Mouse (Mus musculus): Measurements from ENCODE around the gene Gon7. TPM values are rescaled to one million over a fixed set of nuclear protein-coding genes. Genes with fewer than 3 reads are reported as not detected.
A peak's percentile ranks its signal among the peaks of the same experiment; 100 is the strongest.

The Gon7 gene
- polyA plus RNA-seq, 1 experiment from 2014 or later: 16.2 TPM

DNA sequence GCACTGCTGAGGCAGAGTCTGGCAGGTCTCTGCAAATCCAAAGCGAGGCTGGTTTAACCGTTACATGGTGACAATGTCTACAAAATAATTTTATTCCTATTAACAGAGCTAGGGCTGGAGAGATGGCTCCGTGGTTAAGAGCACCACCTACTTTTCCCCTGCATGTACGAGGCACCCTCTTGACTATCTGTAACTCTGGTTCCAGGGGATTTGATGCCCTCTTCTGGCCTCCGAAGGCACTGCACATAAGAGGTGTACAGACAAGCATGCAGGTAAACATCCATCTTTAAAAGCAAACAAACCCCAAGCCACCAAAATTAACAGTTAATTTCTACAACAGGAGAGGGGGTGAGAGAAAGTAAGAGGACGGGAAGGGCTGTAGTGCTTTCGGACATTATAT lies 1.3 kb downstream of the Gon7 start:
- Histone ChIP-seq H3K9ac (ENCODE audit: low read depth, low read length) (no peak overlapping the region), H3K36me3 (ENCODE audit: control insufficient read depth, insufficient read depth, low read length) (0 out of 2 replicates have a peak, but pooled peaks cover 12% of the 10 kb centered on the region), H3K27me3 (replicated peaks; ENCODE audit: control insufficient read depth, insufficient read depth, low read length) (no peaks in the 10 kb centered on the region), H3K4me1 (ENCODE audit: control insufficient read depth, insufficient read depth, low read length) (peaks cover 13% of the 10 kb centered on the region), H3K4me2 (ENCODE audit: low read depth, low read length) (peak overlapping the region; percentile 74), H3K9me3 (ENCODE audit: control insufficient read depth, low read length) (no peaks in the 10 kb centered on the region), H3K27ac (replicated peaks; ENCODE audit: low read depth, low read length) (no peak overlapping the region), H3K4me3 (ENCODE audit: low read depth, low read length) (peak overlapping the region; percentile 64)
- 84% methylated on average over 7 of the region's 7 CpGs for WGBS
- DNase-seq (ENCODE audit: low spot score) (no peak), ATAC-seq (ENCODE audit: low read depth) (no peak)

DNA sequence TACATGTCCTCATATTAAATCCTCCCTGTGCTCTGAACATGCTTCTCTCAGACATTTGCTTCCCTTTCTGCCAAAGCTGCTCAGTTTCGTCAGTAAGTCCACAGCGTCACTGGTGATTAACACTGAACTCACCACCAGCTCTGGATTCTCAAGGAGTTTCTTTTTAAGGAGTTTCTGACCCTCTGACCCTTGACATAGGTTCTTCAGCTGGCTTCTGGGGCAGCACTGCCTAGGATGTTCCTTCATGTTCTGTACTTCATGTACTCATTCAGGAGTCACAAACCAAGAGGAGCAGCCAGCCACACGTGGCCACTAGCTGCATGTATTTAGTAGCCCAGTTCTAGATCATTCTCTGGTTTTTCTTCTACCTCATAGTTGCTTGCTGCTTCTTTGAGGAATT lies 9.3 kb downstream of the Gon7 start:
- Histone ChIP-seq H3K4me1 (ENCODE audit: control insufficient read depth, insufficient read depth, low read length) (peaks cover 6% of the 10 kb centered on the region; the same call in 1 of the 2 replicates), H3K9ac (ENCODE audit: low read depth, low read length) (no peak overlapping the region), H3K4me2 (ENCODE audit: low read depth, low read length) (no peak overlapping the region), H3K27ac (replicated peaks; ENCODE audit: low read depth, low read length) (no peak overlapping the region), H3K4me3 (ENCODE audit: low read depth, low read length) (no peak overlapping the region), H3K27me3 (replicated peaks; ENCODE audit: control insufficient read depth, insufficient read depth, low read length) (no peaks in the 10 kb centered on the region), H3K9me3 (ENCODE audit: control insufficient read depth, low read length) (no peaks in the 10 kb centered on the region), H3K36me3 (ENCODE audit: control insufficient read depth, insufficient read depth, low read length) (peaks cover 11% of the 10 kb centered on the region; the same call in 1 of the 2 replicates)
- WGBS: 77% methylated on average over 3 of the region's 3 CpGs
- DNase-seq (ENCODE audit: low spot score) (no peak), ATAC-seq (ENCODE audit: low read depth) (no peak)

DNA sequence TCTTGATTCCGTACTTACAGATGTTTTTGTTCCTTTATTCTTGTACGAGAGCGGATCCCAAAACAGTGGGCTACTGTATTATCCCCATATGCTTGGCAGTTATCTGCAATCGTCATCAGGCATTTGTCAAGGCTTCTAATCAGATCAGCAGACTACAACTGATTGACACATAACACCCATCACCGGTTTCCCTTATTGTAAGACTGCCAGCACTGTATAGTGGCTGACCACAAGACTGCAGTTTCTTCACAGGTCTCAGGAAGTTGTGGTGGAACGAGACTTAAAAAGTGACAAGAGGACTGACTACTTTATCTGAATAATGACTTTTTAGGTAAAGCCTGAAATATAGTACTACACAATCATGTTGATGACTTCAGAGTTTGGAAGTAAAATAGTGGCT lies 12.8 kb downstream of the Gon7 start:
- H3K27ac ChIP-seq (replicated peaks; ENCODE audit: low read depth, low read length): no peak overlapping the region
- 0 out of 2 replicates have a peak overlapping the region, but pooled peaks have one; percentile 90 for H3K9ac ChIP-seq (ENCODE audit: low read depth, low read length)
- H3K9me3 ChIP-seq (ENCODE audit: control insufficient read depth, low read length): no peaks in the 10 kb centered on the region
- 50% methylated on average over 6 of the region's 6 CpGs for WGBS
- peak overlapping the region; percentile 53; the same call in 1 of the 2 replicates for H3K4me2 ChIP-seq (ENCODE audit: low read depth, low read length)
- ATAC-seq (ENCODE audit: low read depth): no peak
- DNase-seq (ENCODE audit: low spot score): no peak
- no peaks in the 10 kb centered on the region for H3K27me3 ChIP-seq (replicated peaks; ENCODE audit: control insufficient read depth, insufficient read depth, low read length)
- peak overlapping the region; percentile 82 for H3K4me3 ChIP-seq (ENCODE audit: low read depth, low read length)
- H3K36me3 ChIP-seq (ENCODE audit: control insufficient read depth, insufficient read depth, low read length): peaks cover 5% of the 10 kb centered on the region; the same call in 1 of the 2 replicates
- peaks cover 6% of the 10 kb centered on the region; the same call in 1 of the 2 replicates for H3K4me1 ChIP-seq (ENCODE audit: control insufficient read depth, insufficient read depth, low read length)

DNA sequence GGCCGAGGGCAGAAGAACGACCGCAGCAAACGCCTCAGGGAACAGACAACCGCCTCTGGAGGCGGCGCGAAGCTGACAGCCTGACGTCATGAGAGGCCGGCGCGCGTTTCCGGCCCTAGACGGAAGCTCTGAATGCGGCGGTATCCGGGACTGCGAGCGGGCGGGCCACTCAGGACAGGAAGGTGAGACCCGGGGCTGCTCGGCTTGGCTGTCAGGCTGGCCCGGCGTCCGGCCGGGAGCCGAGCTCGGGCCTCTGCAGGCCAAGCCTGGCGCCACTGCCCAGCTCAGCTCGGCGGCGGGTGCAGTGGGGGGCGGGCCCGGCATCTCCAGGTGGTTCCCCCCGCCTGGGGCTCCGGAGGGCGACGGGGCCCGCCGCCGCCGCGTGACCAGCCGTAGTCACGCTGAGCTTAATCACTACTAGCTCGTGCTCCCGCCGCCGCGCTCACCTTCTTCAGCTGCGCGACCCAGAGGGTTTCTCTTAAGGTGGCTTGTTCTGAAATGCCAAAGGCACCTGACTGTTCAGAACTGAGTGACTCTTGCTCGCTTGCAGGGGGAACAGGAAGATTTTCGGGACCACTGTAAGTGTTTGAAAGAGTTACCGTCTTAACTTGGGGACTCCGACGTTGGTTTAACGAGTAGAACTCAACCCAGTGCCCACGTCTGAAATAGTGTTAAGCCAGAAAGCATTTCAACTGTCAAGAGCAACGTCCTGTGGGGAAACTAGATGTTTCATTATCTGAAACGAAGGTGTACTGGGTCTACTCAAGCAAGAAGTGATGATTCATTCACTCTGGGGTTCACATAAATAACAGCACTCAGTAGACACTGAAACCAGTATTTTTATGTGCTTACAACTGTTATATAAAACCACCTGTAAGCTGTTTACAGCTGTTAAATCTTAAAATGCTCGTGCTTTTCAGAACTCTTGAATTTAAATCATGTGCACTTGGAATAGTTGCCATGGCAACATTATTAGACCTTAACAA lies 13.7 kb downstream of the Gon7 start, which contains the start of the genes Moap1 and Tmem251:
Gene Moap1, minus strand, starts transcription at position 73 of the 986 bp plus-strand sequence.
Gene Tmem251, plus strand, starts transcription at position 174 of the 986 bp plus-strand sequence.
- peak within 1 kb of the TSS; percentile 90 for H3K27ac ChIP-seq (replicated peaks; ENCODE audit: low read depth, low read length)
- H3K9ac ChIP-seq (ENCODE audit: low read depth, low read length): peak within 1 kb of the TSS; percentile 90
- H3K4me2 ChIP-seq (ENCODE audit: low read depth, low read length): peak within 1 kb of the TSS; percentile 53
- DNase-seq (ENCODE audit: low spot score): peak; percentile 94
- H3K36me3 ChIP-seq (ENCODE audit: control insufficient read depth, insufficient read depth, low read length): peaks cover 5% of the 10 kb centered on the region; the same call in 1 of the 2 replicates
- H3K27me3 ChIP-seq (replicated peaks; ENCODE audit: control insufficient read depth, insufficient read depth, low read length): no peaks in the 10 kb centered on the region
- under 1% methylated on average over 18 of the region's 63 CpGs for WGBS
- peaks cover 6% of the 10 kb centered on the region; the same call in 1 of the 2 replicates for H3K4me1 ChIP-seq (ENCODE audit: control insufficient read depth, insufficient read depth, low read length)
- no peaks in the 10 kb centered on the region for H3K9me3 ChIP-seq (ENCODE audit: control insufficient read depth, low read length)
- peak; percentile 98 for ATAC-seq (ENCODE audit: low read depth)
- H3K4me3 ChIP-seq (ENCODE audit: low read depth, low read length): peak within 1 kb of the TSS; percentile 82

DNA sequence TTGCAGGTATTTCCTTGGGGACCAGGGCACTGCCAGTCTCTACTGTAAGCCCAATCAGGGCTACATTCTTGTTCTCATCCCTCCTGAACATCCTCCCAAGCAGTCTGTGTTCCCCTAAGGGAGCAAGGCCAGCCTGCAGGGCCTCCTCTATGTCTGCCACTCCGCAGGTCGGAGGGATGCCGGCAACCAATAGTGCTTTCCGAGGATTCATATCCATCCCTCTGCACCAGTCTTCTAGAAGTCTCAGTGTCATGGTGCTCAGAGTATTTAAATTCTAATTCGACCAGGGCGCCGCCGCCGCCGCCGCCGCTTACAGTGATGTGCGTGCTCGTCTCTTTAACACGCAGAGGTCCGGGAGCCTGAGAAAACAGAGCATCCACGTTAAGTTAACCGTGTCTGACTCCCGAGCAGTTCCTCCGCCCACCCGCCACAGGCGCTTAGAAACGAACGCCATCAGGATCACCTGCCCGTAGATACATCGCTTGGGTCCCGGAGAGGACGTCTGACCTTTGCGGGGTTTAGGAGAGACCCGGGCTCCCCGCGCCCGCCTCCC lies 14.5 kb downstream of the Gon7 start:
- ATAC-seq (ENCODE audit: low read depth): peak; percentile 56
- peak overlapping the region; percentile 82 for H3K4me3 ChIP-seq (ENCODE audit: low read depth, low read length)
- under 1% methylated on average over 23 of the region's 33 CpGs for WGBS
- peak overlapping the region; percentile 90 for H3K27ac ChIP-seq (replicated peaks; ENCODE audit: low read depth, low read length)
- H3K27me3 ChIP-seq (replicated peaks; ENCODE audit: control insufficient read depth, insufficient read depth, low read length): no peaks in the 10 kb centered on the region
- peaks cover 6% of the 10 kb centered on the region; the same call in 1 of the 2 replicates for H3K4me1 ChIP-seq (ENCODE audit: control insufficient read depth, insufficient read depth, low read length)
- H3K4me2 ChIP-seq (ENCODE audit: low read depth, low read length): peak overlapping the region; percentile 53
- peak overlapping the region; percentile 90 for H3K9ac ChIP-seq (ENCODE audit: low read depth, low read length)
- DNase-seq (ENCODE audit: low spot score): no peak
- peaks cover 5% of the 10 kb centered on the region; the same call in 1 of the 2 replicates for H3K36me3 ChIP-seq (ENCODE audit: control insufficient read depth, insufficient read depth, low read length)
- no peaks in the 10 kb centered on the region for H3K9me3 ChIP-seq (ENCODE audit: control insufficient read depth, low read length)

DNA sequence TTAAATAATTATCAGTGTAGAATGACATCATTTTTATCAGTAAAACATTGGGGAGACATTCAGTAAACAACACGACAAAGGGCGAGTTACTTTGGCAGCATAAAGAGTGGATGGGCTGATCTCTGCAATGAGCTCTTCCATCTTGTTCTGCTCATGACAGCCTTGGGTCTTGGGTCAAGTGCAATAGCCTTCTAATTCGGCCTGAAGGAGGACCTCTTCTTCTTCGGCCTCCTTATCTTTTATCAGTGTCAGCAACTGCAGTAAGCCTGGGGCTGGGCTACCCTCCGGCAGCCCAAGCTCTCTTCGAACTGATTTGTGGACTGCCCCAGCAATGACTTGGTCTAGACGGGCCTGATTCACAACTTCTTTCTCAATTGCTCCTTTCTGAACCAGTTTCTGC lies 15.5 kb downstream of the Gon7 start:
- Histone ChIP-seq H3K4me1 (ENCODE audit: control insufficient read depth, insufficient read depth, low read length) (peaks cover 6% of the 10 kb centered on the region; the same call in 1 of the 2 replicates), H3K36me3 (ENCODE audit: control insufficient read depth, insufficient read depth, low read length) (0 out of 2 replicates have a peak, but pooled peaks cover 1% of the 10 kb centered on the region), H3K4me2 (ENCODE audit: low read depth, low read length) (no peak overlapping the region), H3K27ac (replicated peaks; ENCODE audit: low read depth, low read length) (no peak overlapping the region), H3K27me3 (replicated peaks; ENCODE audit: control insufficient read depth, insufficient read depth, low read length) (no peaks in the 10 kb centered on the region), H3K9ac (ENCODE audit: low read depth, low read length) (no peak overlapping the region), H3K4me3 (ENCODE audit: low read depth, low read length) (no peak overlapping the region), H3K9me3 (ENCODE audit: control insufficient read depth, low read length) (no peaks in the 10 kb centered on the region)
- ATAC-seq (ENCODE audit: low read depth): no peak
- 89% methylated on average over 7 of the region's 7 CpGs for WGBS
- DNase-seq (ENCODE audit: low spot score): no peak

DNA sequence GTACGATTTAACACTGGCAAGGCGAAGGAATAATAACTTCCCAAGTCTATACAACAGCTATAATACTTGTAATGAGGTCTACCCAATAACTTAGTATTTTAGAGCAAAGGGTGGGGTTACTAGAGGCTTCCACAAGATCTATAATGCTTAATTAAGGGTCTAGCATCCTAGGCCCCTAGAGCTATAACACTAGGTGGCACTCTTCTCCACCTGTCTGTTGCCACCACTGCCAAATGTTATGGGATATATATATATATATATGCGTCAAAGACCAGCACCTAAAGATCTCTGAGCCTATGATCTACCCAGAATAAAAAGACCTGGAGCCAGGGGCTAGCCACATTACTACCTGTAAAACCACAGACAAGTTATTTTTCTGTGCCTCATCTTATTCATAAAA lies 17.3 kb downstream of the Gon7 start:
- WGBS: 67% methylated on average over 3 of the region's 3 CpGs

DNA sequence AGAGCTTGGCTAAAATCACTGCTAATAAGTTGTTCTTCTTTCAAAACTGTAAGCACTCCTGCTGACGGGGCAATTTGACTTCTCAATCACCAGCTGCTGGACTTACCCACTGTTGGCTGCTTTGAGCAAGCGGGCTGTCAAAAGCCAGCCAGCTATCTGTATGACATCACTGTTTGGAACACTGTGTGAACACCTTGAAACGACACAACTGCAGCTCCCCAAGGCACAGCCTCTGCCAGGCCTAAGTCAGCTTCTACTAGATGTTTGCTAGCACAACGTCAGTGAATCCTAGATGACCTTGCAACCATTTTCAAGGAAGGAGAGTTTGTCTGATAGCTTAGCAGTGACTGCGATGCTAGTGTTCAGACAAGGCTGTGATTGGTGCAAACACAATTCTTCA lies 18.5 kb downstream of the Gon7 start:
- Histone ChIP-seq H3K4me2 (ENCODE audit: low read depth, low read length) (no peak overlapping the region), H3K4me3 (ENCODE audit: low read depth, low read length) (no peak overlapping the region), H3K27ac (replicated peaks; ENCODE audit: low read depth, low read length) (no peak overlapping the region), H3K36me3 (ENCODE audit: control insufficient read depth, insufficient read depth, low read length) (no peaks in the 10 kb centered on the region), H3K9ac (ENCODE audit: low read depth, low read length) (no peak overlapping the region), H3K9me3 (ENCODE audit: control insufficient read depth, low read length) (no peaks in the 10 kb centered on the region), H3K27me3 (replicated peaks; ENCODE audit: control insufficient read depth, insufficient read depth, low read length) (no peaks in the 10 kb centered on the region), H3K4me1 (ENCODE audit: control insufficient read depth, insufficient read depth, low read length) (peaks cover under 1% of the 10 kb centered on the region; the same call in 1 of the 2 replicates)
- no peak for DNase-seq (ENCODE audit: low spot score)
- WGBS: 76% methylated on average over 5 of the region's 5 CpGs
- no peak for ATAC-seq (ENCODE audit: low read depth)

More for the DNA sequence above, 17.3 kb downstream of the Gon7 start:
- Histone ChIP-seq H3K4me1 (ENCODE audit: control insufficient read depth, insufficient read depth, low read length) (peaks cover 6% of the 10 kb centered on the region; the same call in 1 of the 2 replicates), H3K4me3 (ENCODE audit: low read depth, low read length) (no peak overlapping the region), H3K27ac (replicated peaks; ENCODE audit: low read depth, low read length) (no peak overlapping the region), H3K9ac (ENCODE audit: low read depth, low read length) (no peak overlapping the region), H3K36me3 (ENCODE audit: control insufficient read depth, insufficient read depth, low read length) (no peaks in the 10 kb centered on the region), H3K4me2 (ENCODE audit: low read depth, low read length) (no peak overlapping the region), H3K27me3 (replicated peaks; ENCODE audit: control insufficient read depth, insufficient read depth, low read length) (no peaks in the 10 kb centered on the region), H3K9me3 (ENCODE audit: control insufficient read depth, low read length) (no peaks in the 10 kb centered on the region)
- ATAC-seq (ENCODE audit: low read depth) (no peak), DNase-seq (ENCODE audit: low spot score) (no peak)

Measured in embryonic facial prominence, embryonic 14.5 days (tissue).